Mouse (Mus musculus) cerebellum, adult 18-20 months (tissue): ENCODE measurements at regions not wholly inside any gene's neighbourhood (a gene's known extent, or its start where the extent isn't known, plus 50 kb on each side); places are given as distances from the start of the nearest gene placed in this dataset.
A peak's percentile ranks its signal among the peaks of the same experiment; 100 is the strongest.

Source experiments
- DNase-seq, 2 experiments: peaks; one replicate each; pipeline ENCODE4 v3.0.0; 2021

GRCm38 (mm10) chr3:38397615-38397956 lies 87.1 kb downstream of the Ankrd50 start:
- no peak for DNase-seq

GRCm38 (mm10) chr3:38396760-38397614 lies 87.7 kb downstream of the Ankrd50 start:
- DNase-seq = peak; percentile 18 to 24

- no peak for DNase-seq
Observed at GRCm38 (mm10) chr3:38394308-38394707, 90.3 kb downstream of the Ankrd50 start.

GRCm38 (mm10) chr3:38389647-38390046 lies 95.0 kb downstream of the Ankrd50 start:
- no peak for DNase-seq

- DNase-seq = no peak
Observed at GRCm38 (mm10) chr3:38388961-38389360, 95.7 kb downstream of the Ankrd50 start.

- DNase-seq = no peak
Observed at GRCm38 (mm10) chr3:38382743-38383142, 101.9 kb downstream of the Ankrd50 start.

- DNase-seq = no peak
Observed at GRCm38 (mm10) chr3:38381623-38382022, 103.0 kb downstream of the Ankrd50 start.

- DNase-seq = no peak
Observed at GRCm38 (mm10) chr3:38373690-38374089, 111.0 kb downstream of the Ankrd50 start.

- DNase-seq = no peak
Observed at GRCm38 (mm10) chr3:38371702-38372101, 112.9 kb downstream of the Ankrd50 start.

- DNase-seq = no peak
Observed at GRCm38 (mm10) chr3:38363888-38364287, 120.8 kb downstream of the Ankrd50 start.

GRCm38 (mm10) chr3:38361411-38361810 lies 123.2 kb downstream of the Ankrd50 start:
- no peak for DNase-seq

- DNase-seq = no peak
Observed at GRCm38 (mm10) chr3:38360974-38361373, 123.7 kb downstream of the Ankrd50 start.

GRCm38 (mm10) chr3:38360421-38360921 lies 124.2 kb downstream of the Ankrd50 start:
- no peak for DNase-seq

- DNase-seq = no peak
Observed at GRCm38 (mm10) chr3:38357905-38358491, 126.6 kb downstream of the Ankrd50 start.

GRCm38 (mm10) chr3:38344283-38344682 lies 140.4 kb downstream of the Ankrd50 start:
- no peak for DNase-seq

- no peak for DNase-seq
Observed at GRCm38 (mm10) chr3:38341666-38342065, 143.0 kb downstream of the Ankrd50 start.

GRCm38 (mm10) chr3:38333321-38333910 lies 151.2 kb downstream of the Ankrd50 start:
- DNase-seq = peak; percentile 21 to 24

- DNase-seq = no peak
Observed at GRCm38 (mm10) chr3:38331169-38331568, 153.5 kb downstream of the Ankrd50 start.

- DNase-seq = no peak
Observed at GRCm38 (mm10) chr3:38327286-38327685, 157.4 kb downstream of the Ankrd50 start.

- DNase-seq = peak; percentile 45 to 58
Observed at GRCm38 (mm10) chr3:38326211-38326610, 158.4 kb downstream of the Ankrd50 start.

GRCm38 (mm10) chr3:38324663-38325062 lies 160.0 kb downstream of the Ankrd50 start:
- no peak for DNase-seq

- DNase-seq = no peak
Observed at GRCm38 (mm10) chr3:38322426-38322825, 162.2 kb downstream of the Ankrd50 start.

GRCm38 (mm10) chr3:38321620-38322019 lies 163.0 kb downstream of the Ankrd50 start:
- no peak for DNase-seq

GRCm38 (mm10) chr3:38320998-38321397 lies 163.6 kb downstream of the Ankrd50 start:
- DNase-seq = no peak
